Mouse (Mus musculus) splenic B cell, adult 2 months (primary cell): ENCODE results near the gene Thbs3.

ENCODE experiments used
- DNase-seq: peaks from one replicate; pipeline ENCODE4 v3.0.0-alpha.2; 2011; ENCODE audit warnings: low read depth, low spot score
- H3K27me3 ChIP-seq: 2 replicates; pipeline ENCODE4 v1.6.1; 2012; ENCODE audit warnings: mild to moderate bottlenecking, low read length, moderate library complexity, mixed read lengths; ENCODE audit not compliant: control insufficient read depth, poor library complexity, insufficient read depth, severe bottlenecking
- H3K36me3 ChIP-seq: 2 replicates; pipeline ENCODE4 v1.6.1; 2012; ENCODE audit warnings: mild to moderate bottlenecking, low read length, moderate library complexity, mixed read lengths; ENCODE audit not compliant: control insufficient read depth, poor library complexity, insufficient read depth, severe bottlenecking

Gene Thbs3

DNA sequence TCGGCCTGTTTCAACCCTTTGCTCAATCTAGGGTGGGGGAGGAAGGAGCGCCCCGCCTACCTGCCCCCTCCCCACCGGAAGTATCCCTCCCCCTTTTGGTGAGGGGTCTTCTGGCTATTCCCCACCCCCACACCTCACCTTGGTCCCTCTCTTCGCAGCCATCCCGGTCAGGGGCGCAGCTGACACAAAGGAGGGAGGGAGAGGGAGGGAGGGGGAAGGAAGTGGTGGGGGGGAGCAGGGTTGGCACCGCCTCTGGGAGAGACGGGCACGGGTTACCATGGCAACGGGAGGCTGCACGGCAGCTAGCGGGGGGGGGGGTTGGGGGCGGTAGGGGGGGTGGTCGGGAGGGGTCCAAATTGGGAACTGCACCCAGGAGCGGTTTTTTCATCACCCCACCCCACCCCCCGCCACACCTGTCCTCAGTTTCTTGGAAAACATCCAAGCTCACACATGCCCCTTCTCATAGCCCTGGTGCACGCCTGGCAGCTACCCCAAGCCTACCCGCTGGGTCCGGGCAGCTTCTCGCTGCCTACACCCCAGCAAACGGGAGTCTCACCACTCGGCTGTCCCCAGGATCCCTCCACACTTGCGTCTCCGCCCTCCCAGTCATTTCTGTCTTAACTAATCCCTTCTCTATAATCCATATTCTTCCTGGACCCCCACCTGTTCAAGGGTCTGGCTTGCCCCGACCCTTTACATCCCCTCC, 30.2 kb downstream of the Thbs3 start:
- H3K36me3 ChIP-seq, result peaks cover 4% of the 10 kb centered on the region; the same call in 1 of the 2 replicates
- no peaks in the 10 kb centered on the region for H3K27me3 ChIP-seq
- peak; percentile 64 for DNase-seq

DNA sequence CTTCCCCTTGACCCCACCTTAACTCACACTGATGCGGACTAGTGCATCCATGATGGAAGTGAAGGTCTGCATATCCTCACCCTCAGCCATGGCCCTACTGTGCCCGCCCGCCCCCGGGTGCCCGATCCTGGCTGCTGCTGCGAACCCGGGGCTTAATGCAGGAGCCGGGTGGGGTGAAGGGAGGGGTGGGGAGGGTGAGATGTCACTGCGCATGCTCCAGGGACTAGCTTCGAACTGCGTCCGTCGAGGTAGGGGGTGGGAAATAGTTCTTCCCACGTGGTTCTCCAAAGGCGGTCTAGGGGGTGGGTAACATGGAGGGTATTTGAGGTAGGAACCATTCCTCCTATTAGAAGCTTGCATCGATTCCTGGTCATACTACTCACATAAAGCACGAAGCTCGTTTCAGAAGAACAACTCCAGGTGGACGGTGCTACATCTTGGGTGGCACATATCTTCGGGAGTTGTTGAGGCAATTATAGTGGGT, 30.8 kb downstream of the Thbs3 start, which contains the start of gene Krtcap2:
Gene Krtcap2, plus strand, starts transcription at position 279 of the 484 bp plus-strand sequence.
- H3K36me3 ChIP-seq, result peaks cover 4% of the 10 kb centered on the region; the same call in 1 of the 2 replicates
- peak; percentile 58 for DNase-seq
- H3K27me3 ChIP-seq, result no peaks in the 10 kb centered on the region

DNA sequence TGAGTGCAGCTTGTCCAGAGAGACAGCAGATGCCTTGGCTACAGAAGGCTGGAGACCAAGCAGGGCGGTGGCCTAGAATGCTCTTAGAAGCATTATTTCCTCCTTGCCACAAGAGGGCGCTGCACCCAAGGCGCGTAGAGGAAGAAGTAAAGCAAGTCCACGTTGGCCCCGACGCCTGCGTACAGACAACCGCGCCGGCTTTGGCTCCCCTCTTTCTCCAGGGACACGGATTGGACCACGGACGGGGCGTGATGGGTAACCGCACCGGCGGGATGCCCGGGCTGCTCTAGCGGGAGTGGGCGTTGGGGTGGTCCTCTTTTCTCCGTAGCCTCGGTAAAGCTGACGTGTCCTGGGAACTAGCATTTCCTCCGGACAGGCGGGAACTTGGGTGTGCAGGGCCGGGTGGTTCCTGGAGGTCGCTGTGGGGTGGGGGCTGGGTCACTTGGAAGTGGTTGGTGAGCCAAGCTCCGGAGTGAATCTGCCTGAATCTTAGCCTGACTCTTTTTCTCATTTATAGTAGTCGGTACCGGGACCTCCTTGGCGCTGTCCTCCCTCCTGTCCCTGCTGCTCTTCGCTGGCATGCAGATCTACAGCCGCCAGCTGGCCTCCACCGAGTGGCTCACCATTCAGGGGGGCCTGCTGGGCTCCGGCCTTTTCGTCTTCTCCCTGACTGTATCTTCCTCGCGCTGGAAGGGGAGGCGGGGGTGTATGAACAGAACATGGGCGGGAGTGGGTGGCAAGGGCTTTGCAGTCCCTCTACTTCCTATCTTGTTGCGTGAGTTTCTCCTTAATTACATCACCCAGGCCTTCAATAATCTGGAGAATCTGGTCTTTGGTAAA, 31.5 kb downstream of the Thbs3 start, which contains the start of gene Trim46:
Gene Trim46, minus strand, starts transcription at position 49 of the 840 bp plus-strand sequence.
- H3K36me3 ChIP-seq, result peaks cover 4% of the 10 kb centered on the region; the same call in 1 of the 2 replicates
- peak; percentile 91 for DNase-seq
- H3K27me3 ChIP-seq, result no peaks in the 10 kb centered on the region

DNA sequence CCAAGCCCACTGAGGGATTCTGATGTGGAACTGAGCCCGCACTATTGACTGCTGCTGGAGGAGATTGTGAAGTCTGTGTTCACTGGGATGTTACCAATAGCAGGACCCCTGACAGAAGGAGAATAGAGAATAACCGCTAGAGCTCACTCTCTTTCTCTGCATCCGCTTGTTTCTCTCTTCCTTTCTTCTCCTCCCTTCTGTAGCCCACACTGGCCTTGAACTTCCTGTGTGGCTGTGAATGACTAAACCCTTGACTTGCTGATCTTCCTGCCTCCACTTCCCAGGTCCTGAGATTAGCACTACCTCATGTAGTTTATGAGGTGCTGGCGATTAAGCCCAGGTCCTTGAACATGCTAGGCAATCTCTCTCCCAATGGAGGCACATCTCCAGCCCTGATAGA, 32.5 kb downstream of the Thbs3 start:
- H3K27me3 ChIP-seq, result no peaks in the 10 kb centered on the region
- DNase-seq, result no peak
- peaks cover 4% of the 10 kb centered on the region; the same call in 1 of the 2 replicates for H3K36me3 ChIP-seq

DNA sequence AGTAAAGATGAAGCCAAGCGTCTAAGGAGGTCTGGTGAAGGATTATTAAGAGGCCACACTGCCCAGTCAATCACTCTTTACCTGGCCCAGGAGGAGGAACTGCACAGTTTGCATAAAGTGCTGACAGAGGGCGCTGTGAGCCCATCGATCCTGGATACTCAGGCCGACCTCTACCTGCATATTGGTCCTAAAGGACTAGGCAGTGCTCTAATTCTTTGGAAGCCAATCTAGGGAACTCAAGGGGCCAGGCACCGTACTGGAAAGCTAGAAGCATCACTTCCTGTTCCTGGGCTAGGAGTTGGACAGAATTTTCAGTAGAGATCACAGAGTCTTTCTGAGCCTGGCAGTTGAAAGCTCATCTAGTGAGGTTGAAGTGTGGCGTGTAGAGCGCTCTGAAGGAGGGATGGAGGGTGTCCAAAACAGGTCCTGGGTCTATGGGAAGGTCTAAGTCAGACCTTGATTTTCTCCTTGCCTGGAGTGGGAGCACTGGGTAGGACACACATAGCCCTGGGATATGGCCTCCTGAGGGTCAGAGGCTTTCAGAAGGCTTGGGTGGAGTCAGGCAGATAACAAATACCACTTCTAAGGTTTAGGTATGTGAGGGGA, 35.6 kb downstream of the Thbs3 start:
- H3K36me3 ChIP-seq, result peaks cover 4% of the 10 kb centered on the region; the same call in 1 of the 2 replicates
- DNase-seq, result peak; percentile 86

DNA sequence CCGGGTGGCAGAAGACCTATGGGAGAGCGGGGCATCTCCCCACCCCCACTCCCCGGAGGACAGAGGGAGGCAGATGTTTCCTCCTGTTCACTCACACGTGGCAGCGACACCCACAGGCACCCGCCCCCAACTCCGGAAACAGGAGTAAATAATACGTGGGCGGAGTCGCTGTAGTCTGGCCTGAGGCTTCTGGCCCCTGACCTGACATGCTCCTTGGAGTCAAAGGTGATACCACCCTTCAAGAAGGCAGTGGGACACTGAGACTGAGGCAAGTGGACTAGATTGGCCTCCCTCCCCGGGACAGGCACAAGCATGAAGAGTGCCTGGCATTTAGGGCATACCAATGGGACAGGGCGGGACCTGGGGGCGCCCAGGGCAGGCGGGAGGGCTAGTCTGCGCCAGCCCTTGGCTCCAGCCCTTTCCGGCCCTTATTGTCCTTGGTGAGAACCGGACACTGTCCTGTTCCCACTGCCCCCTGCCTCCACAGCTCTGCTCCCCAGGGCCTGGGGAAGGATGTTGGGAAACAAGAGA, 36.5 kb downstream of the Thbs3 start:
- peaks cover 4% of the 10 kb centered on the region; the same call in 1 of the 2 replicates for H3K36me3 ChIP-seq
- peak; percentile 82 for DNase-seq
- H3K27me3 ChIP-seq, result no peaks in the 10 kb centered on the region

More for the DNA sequence above, 35.6 kb downstream of the Thbs3 start:
- H3K27me3 ChIP-seq, result no peaks in the 10 kb centered on the region

DNA sequence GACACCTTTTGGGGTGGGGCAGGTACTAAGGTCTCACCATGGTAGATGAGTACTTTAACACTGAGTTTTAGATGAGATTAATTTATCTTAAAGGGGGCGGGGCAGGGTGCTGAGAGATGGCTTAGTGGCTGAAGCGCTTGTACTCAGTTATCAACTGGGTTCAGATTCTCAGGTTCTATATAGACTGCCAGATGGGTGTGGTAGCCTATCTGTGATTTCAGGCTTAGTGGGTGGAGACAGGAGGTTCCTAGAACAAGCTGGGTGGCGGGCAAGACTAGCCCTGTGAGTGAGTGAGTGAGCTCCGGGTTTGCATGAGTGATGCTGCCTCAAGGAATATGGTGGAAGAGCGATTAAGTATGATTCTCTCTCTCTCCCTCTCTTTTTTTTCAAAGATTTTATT, 40.0 kb downstream of the Thbs3 start:
- Histone ChIP-seq H3K36me3 (no peaks in the 10 kb centered on the region), H3K27me3 (no peaks in the 10 kb centered on the region)
- DNase-seq, result no peak

DNA sequence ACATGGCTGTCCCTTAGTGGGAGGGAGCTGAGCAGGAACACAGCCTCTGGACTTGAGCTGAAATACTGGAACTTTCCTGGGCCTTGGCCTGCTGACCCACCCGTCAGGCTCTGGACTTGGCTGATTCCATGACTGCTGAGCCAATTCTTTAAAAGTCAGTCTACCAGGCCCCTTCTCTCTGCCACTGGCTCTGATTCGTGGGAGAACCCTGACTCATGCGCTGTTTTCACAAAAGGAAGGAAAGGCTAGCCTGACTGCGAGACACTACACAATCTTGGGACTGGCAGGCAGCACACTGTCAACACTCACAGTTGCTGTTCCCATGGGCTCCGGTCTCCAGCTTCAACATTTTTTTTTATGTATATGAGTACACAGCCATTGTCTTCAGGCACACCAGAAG, 41.2 kb downstream of the Thbs3 start:
- no peaks in the 10 kb centered on the region for H3K36me3 ChIP-seq
- DNase-seq, result no peak
- H3K27me3 ChIP-seq, result no peaks in the 10 kb centered on the region

DNA sequence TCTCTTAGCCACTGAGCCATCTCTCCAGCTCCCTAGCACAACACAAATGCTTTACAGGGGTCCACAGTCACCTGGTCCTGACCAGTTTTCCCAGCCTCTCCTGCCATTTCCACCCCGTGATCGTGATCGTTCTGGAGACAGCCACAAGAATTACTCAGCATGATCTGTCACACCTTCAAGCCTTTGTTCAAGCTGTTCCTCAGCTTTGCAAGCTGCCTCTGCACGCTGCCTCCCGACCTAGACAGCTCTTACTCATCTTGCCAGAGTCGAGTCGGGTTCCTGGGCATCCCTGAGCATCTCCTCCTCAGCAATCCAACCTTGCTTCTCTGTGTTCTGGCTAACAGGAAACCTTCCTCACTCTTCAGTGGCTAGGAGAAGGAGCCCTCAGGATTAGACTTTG, 44.1 kb downstream of the Thbs3 start, which contains the start of gene Dpm3:
Gene Dpm3, plus strand, starts transcription at position 283 of the 400 bp plus-strand sequence.
- no peak for DNase-seq
- Histone ChIP-seq H3K36me3 (no peaks in the 10 kb centered on the region), H3K27me3 (no peaks in the 10 kb centered on the region)

DNA sequence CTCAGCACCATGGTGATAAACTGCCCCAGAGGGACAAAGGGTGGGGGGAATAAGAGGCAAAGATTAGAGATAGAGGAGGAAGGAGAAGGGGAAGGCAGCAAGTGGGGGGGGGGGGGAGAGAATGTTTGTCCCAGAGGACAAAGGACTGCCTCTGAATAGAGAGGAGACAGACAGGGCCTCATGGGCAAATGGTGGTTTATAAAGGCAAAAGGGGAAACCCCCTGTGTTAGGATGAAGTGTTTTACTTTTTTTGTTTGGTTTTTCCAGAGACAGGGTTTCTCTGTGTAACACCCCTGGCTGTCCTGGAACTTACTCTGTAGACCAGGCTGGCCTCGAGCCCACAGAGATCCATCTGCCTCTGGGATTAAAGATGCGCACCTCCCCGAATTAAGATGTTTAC, 45.2 kb downstream of the Thbs3 start:
- DNase-seq, result no peak
- Histone ChIP-seq H3K36me3 (no peaks in the 10 kb centered on the region), H3K27me3 (no peaks in the 10 kb centered on the region)

DNA sequence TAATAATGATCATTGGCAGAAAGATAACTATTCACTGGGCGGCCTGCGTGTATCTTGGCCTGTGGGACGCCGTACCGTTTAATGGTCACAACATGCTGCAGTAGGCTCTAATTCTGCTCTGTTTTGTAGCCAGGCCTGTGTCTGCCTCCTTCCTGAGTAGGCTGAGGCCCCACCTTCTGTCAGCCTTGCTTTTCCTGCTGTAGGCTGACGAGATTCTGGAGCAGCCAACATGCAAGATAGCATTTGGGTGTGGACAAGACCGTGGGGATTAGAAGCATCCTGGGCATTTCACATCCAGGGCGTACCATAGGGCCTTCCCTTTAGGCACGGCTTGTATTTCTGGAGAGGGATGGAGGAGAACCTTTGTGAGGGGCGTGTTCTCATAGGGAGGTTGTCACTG, 47.4 kb downstream of the Thbs3 start:
- Histone ChIP-seq H3K27me3 (no peaks in the 10 kb centered on the region), H3K36me3 (no peaks in the 10 kb centered on the region; the same call in 1 of the 2 replicates)
- DNase-seq, result no peak

DNA sequence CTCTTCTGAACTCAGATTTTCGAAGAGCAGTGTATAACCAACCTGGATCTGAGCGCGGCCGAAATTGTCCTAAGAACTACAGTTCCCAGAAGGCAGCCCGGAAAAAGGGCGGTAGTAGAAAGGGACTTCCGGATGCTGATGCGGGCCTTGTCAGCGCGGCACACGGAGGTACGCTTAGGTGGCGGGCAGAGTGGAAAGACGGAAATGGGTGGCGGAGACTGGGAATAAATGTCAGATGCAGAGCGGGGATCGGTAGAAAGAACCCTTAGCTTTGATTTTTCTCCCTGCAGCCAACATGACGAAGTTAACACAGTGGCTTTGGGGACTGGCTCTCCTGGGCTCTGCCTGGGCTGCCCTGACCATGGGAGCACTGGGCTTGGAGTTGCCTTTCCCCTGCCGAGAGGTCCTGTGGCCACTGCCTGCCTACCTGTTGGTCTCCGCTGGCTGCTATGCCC, 51.5 kb downstream of the Thbs3 start:
- peak; percentile 80 for DNase-seq

DNA sequence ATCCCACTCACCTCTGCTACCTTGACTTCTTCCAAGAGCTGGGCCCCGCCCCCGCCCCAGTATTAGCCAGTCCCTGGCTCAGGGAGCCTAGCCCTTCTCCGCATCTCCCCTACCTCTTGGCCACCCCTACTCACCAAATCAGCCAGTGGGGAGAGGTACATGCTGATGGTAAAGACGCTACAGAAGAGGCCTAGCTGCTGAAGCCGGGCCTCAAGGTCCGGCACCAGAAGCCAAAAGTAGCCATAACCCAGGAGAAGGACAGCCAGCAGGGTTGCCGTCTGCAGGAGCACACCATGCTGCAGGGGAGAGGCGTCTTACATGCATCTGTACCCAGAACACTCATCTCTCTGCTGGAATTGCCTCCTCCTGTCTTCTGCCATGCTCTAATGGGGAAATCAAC, 53.9 kb downstream of the Thbs3 start:
- no peaks in the 10 kb centered on the region for H3K27me3 ChIP-seq
- no peak for DNase-seq
- H3K36me3 ChIP-seq, result no peaks in the 10 kb centered on the region; the same call in 1 of the 2 replicates

More for the DNA sequence above, 51.5 kb downstream of the Thbs3 start:
- Histone ChIP-seq H3K27me3 (no peaks in the 10 kb centered on the region), H3K36me3 (no peaks in the 10 kb centered on the region; the same call in 1 of the 2 replicates)

DNA sequence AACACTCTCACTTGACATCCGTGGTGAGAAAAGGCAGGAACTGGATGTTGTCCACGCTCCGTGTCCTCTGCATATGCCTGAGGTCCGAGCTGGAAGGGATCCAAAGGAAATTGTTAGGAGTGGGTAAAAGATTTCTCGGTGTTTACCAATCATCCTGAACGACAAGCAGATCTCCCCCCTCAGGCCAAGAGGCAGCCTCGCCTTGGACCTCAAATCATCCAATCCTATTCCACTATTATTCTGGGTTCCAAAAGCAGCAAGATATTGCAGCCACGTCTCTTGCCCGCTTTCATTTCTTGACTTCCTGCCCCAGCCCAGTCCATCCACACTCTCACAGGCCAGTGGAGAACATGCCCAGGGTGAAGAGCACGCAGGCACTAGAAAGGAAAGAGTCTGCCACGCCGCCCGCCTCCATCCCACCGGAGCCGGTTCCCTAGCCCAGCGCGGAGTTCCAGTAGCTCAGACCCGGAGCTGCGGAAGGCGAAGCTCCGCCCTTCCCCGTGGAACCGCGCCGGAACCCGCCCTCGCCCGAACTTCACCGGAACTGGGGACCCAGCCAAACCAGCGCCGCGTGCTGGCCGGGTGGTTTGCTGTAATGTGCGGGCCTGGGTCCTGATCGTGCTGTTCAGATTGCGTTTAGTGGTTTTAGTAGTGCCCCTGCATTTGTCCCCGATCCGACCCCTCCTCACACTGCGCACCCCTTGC, 55.2 kb downstream of the Thbs3 start, which contains the start of gene Slc50a1:
Gene Slc50a1, minus strand, starts transcription at position 520 of the 705 bp plus-strand sequence.
- Histone ChIP-seq H3K27me3 (no peaks in the 10 kb centered on the region), H3K36me3 (no peaks in the 10 kb centered on the region; the same call in 1 of the 2 replicates)
- DNase-seq, result peak; percentile 70
